Mouse (Mus musculus): Measurements from ENCODE around the gene Pou6f2.

Pou6f2 gene

GRCm38 (mm10) chr13:18218566-18219234 is 178.8 kb downstream of the Pou6f2 start:
- no peak for DNase-seq (ENCODE audit: low spot score)

DNA sequence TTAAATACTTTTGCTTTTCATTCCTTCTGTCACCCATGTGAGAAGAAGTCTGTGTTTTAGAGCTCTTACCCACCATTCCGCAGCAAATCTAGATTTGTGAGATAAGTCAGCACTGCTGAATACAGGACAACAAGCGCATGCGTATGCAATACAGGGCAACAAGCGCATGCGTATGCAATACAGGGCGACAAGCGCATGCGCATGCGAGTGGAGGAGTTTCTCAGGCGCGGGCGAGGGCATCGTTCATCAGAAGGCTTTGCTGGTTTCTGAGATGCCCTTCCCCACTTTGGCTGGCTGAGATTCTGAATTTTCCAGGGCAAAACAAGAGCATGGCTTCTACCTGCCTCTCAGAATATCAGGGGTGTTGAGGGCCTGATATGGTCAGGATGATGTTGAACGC is 186.2 kb downstream of the Pou6f2 start:
- no peak for DNase-seq (ENCODE audit: low spot score)

GRCm38 (mm10) chr13:18204476-18205250 is 192.8 kb downstream of the Pou6f2 start:
- no peak for DNase-seq (ENCODE audit: low spot score)

DNA sequence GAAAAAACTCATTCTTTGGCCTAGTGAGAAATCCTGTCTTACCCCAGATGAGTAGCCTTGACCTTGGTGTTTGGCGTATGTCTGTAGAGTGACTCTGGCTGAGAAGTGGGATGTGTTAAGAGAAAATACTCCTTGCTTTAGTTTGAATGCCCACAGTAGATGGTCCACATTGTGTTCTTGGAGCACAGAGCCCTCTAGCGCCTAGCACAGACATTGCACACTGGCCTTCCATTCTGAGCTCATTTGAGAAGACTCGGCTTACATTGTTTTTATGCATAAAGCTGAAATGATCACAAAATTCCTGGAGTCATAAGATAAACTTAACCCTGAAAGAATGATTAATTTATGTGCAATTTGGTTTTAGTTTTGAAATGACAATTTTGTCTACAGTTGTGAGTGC is 223.5 kb downstream of the Pou6f2 start:
- no peak for DNase-seq (ENCODE audit: low spot score)

GRCm38 (mm10) chr13:18173021-18173420 is 224.5 kb downstream of the Pou6f2 start:
- DNase-seq (ENCODE audit: low spot score) = no peak

GRCm38 (mm10) chr13:18172334-18172733 is 225.2 kb downstream of the Pou6f2 start:
- no peak for DNase-seq (ENCODE audit: low spot score)

- no peak for DNase-seq (ENCODE audit: low spot score)
Observed at GRCm38 (mm10) chr13:18164182-18164581, 233.3 kb downstream of the Pou6f2 start.

- no peak for DNase-seq (ENCODE audit: low spot score)
Observed at GRCm38 (mm10) chr13:18160566-18160965, 236.9 kb downstream of the Pou6f2 start.

- no peak for DNase-seq (ENCODE audit: low spot score)
Observed at GRCm38 (mm10) chr13:18153949-18154582, 243.4 kb downstream of the Pou6f2 start.

- no peak for DNase-seq (ENCODE audit: low spot score)
Observed at GRCm38 (mm10) chr13:18133646-18134045, 263.8 kb downstream of the Pou6f2 start.

DNA sequence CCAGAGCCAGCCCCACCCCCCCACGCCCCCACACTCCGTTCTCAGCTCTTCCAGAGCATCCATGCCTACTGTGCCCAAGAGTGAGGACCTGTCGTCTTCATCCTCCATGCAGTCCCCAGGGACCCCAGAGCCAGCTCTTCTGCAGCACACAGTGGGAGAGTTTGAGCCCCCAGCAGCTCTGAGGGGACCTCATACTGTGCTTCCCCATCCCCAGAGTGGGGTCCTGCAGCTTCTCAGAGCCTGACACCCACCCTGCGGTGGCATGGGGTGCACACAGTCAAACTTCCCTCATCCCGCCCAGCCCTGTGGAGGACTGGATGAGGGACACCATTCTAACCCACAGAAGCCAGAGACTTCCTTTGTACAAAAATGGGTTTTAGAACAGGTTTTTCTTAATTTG is 264.3 kb downstream of the Pou6f2 start:
- DNase-seq (ENCODE audit: low spot score) = no peak

GRCm38 (mm10) chr13:18131324-18131723 is 266.2 kb downstream of the Pou6f2 start:
- no peak for DNase-seq (ENCODE audit: low spot score)

DNA sequence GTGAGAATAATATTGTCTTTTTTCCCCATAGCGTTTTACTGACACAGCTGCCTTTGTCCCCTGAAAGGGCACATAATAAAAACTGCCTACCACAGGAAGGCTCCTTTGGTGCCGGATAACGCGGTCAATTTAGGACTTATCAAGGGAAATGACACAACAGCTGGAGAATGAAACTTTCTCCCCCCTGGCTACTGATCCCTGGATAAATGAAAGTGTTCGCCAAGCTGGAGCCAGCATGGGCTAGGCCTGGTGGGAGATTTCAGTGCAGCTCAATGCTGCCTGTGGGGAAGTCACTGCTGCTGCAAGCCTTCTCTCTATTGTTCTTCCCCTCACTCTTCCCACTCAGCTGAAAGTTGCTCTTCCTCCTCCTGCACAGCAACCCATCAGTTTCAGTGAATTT is 267.8 kb downstream of the Pou6f2 start:
- no peak for DNase-seq (ENCODE audit: low spot score)

GRCm38 (mm10) chr13:18128826-18129225 is 268.7 kb downstream of the Pou6f2 start:
- DNase-seq (ENCODE audit: low spot score) = no peak

GRCm38 (mm10) chr13:18128053-18128452 is 269.4 kb downstream of the Pou6f2 start:
- DNase-seq (ENCODE audit: low spot score) = no peak

GRCm38 (mm10) chr13:18126111-18126510 is 271.4 kb downstream of the Pou6f2 start:
- DNase-seq (ENCODE audit: low spot score) = no peak

- DNase-seq (ENCODE audit: low spot score) = no peak
Observed at GRCm38 (mm10) chr13:18125226-18126000, 272.1 kb downstream of the Pou6f2 start.

- DNase-seq (ENCODE audit: low spot score) = peak; percentile 10
Observed at GRCm38 (mm10) chr13:18124368-18124767, 273.1 kb downstream of the Pou6f2 start.

GRCm38 (mm10) chr13:18120406-18120805 is 277.1 kb downstream of the Pou6f2 start:
- no peak for DNase-seq (ENCODE audit: low spot score)

DNA sequence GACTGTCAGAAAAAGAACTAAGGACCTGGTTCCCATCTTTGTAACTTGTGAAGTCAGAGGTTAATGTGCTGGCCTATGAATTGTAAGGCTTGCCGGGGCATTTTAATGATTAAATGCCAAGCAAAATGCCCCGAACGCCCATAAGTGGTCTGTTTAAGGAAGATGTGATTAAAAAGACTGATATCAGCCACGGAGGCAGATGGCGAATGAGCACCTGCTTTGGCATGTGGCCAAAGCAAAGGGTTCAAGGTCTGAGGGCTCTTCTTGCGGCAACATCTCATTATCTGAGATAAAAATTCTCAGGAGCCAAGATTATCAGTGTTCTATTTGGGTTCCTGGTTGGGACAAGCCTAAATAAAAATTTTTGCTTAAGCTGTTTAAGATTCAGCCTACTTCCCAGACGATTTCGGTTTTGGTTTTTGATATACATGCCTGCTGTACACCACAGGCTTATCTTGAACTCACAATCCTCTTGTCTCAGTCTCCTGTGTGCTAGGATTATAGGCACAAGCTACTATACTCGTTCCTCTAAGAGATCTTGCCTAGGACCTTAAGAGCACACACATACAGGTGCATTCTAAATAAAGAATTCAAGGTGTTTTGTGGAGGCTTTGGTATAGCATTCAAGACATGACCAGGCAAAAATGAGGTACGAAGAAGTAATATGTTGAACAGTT is 315.9 kb downstream of the Pou6f2 start:
- DNase-seq (ENCODE audit: low spot score) = no peak

All from layer of hippocampus, adult 9-10 months (tissue).